In genomic region chr7:141870553-141870952, GRCm38 (mm10) we compare ENCODE assay signal across 15 mouse cellular contexts. TPM values are rescaled to one million over a fixed set of nuclear protein-coding genes. Genes with fewer than 3 reads are reported as not detected.
A peak's percentile ranks its signal among the peaks of the same experiment; 100 is the strongest.
DNase-seq lines count a peak whose midpoint lies in the region; ATAC-seq and TF ChIP-seq lines count a peak whose summit lies in the region.
"Had no signal": no experiment of that assay in that cellular context is flagged by ENCODE, and none has a peak within 500 bp of the region (broad histone marks: within the 10 kb centered on the region; RNA-seq: fewer than 3 reads in every experiment).

No protein-coding gene starts in this region.

- H3K4me3 ChIP-seq in lung, postnatal 0 days (ENCODE audit: low read depth, low read length) = no peak overlapping the region
- H3K4me3 ChIP-seq in liver, postnatal 0 days (ENCODE audit: low read depth, low read length) = no peak overlapping the region
- H3K4me3 ChIP-seq: embryonic facial prominence, embryonic 12.5 days; forebrain, embryonic 12.5 days; limb, embryonic 15.5 days; neural tube, embryonic 15.5 days had no signal

- 74% methylated on average over 5 of the region's 5 CpGs for WGBS in lung, postnatal 0 days
- 79% methylated on average over 5 of the region's 5 CpGs for WGBS in liver, postnatal 0 days (ENCODE audit: insufficient replicate concordance)

- TF ChIP-seq CTCF in lung, postnatal 0 days (IDR thresholded peaks at IDR 0.05) = peak; percentile 24
- TF ChIP-seq CTCF in liver, postnatal 0 days (IDR thresholded peaks at IDR 0.05; ENCODE audit: low read depth) = peak; percentile 51

- H3K9me3 ChIP-seq in lung, postnatal 0 days (ENCODE audit: low read length) = no peaks in the 10 kb centered on the region
- H3K9me3 ChIP-seq in liver, postnatal 0 days (ENCODE audit: low read length) = no peaks in the 10 kb centered on the region
- H3K9me3 ChIP-seq: embryonic facial prominence, embryonic 12.5 days; forebrain, embryonic 12.5 days; limb, embryonic 15.5 days; neural tube, embryonic 15.5 days had no signal

- no peak overlapping the region for H3K27ac ChIP-seq in lung, postnatal 0 days (ENCODE audit: low read length)
- H3K27ac ChIP-seq in liver, postnatal 0 days (ENCODE audit: low read depth) = no peak overlapping the region
- H3K27ac ChIP-seq: embryonic facial prominence, embryonic 12.5 days; forebrain, embryonic 12.5 days; limb, embryonic 15.5 days; macrophage; neural tube, embryonic 15.5 days had no signal

- 0 out of 2 replicates have a peak, but pooled peaks cover 7% of the 10 kb centered on the region for H3K36me3 ChIP-seq in lung, postnatal 0 days (ENCODE audit: insufficient read depth, low read length)
- peaks cover 15% of the 10 kb centered on the region; the same call in 1 of the 2 replicates for H3K36me3 ChIP-seq in liver, postnatal 0 days (replicated peaks; ENCODE audit: insufficient read depth, low read length)

- H3K4me1 ChIP-seq in lung, postnatal 0 days (ENCODE audit: insufficient read depth, low read depth, low read length) = no peaks in the 10 kb centered on the region
- H3K4me1 ChIP-seq in liver, postnatal 0 days (ENCODE audit: insufficient read depth) = no peaks in the 10 kb centered on the region
- H3K4me1 ChIP-seq: embryonic facial prominence, embryonic 12.5 days; forebrain, embryonic 12.5 days; limb, embryonic 15.5 days; neural tube, embryonic 15.5 days had no signal

- TF ChIP-seq EP300 in lung, postnatal 0 days (IDR thresholded peaks at IDR 0.05) = no peak
- TF ChIP-seq EP300 in liver, postnatal 0 days (IDR thresholded peaks at IDR 0.05; ENCODE audit: low read depth) = no peak

- no peaks in the 10 kb centered on the region for H3K27me3 ChIP-seq in lung, postnatal 0 days (replicated peaks; ENCODE audit: insufficient read depth, low read length)
- no peaks in the 10 kb centered on the region for H3K27me3 ChIP-seq in liver, postnatal 0 days (ENCODE audit: insufficient read depth, low read length)
- H3K27me3 ChIP-seq: embryonic facial prominence, embryonic 12.5 days; forebrain, embryonic 12.5 days; limb, embryonic 15.5 days; neural tube, embryonic 15.5 days had no signal

- peak; percentile 19 for DNase-seq in heart, postnatal 4 days
- DNase-seq in heart, adult 9 months (ENCODE audit: low spot score in 2 of 2) = no peak
- DNase-seq in lung, postnatal 0 days (ENCODE audit: low spot score) = no peak
- DNase-seq in lung, postnatal 14 days = no peak
- DNase-seq in NIH3T3 (ENCODE audit: low read depth) (peak; percentile 4), adipocyte (ENCODE audit: low spot score) (no peak)
- no peak for DNase-seq in liver, postnatal 0 days
- DNase-seq in right cerebral cortex, postnatal 25 days = no peak
- DNase-seq: gastrocnemius, postnatal 10 days had no signal

- no peak for ATAC-seq in lung, postnatal 0 days
- ATAC-seq in liver, postnatal 0 days = no peak

- H3K4me2 ChIP-seq in lung, postnatal 0 days (replicated peaks; ENCODE audit: low read depth, low read length) = no peak overlapping the region
- no peak overlapping the region for H3K4me2 ChIP-seq in liver, postnatal 0 days (ENCODE audit: low read depth, low read length)
- H3K4me2 ChIP-seq: embryonic facial prominence, embryonic 12.5 days; forebrain, embryonic 12.5 days; limb, embryonic 15.5 days; neural tube, embryonic 15.5 days had no signal

- no peak overlapping the region for H3K9ac ChIP-seq in lung, postnatal 0 days (replicated peaks; ENCODE audit: low read depth)
- no peak overlapping the region for H3K9ac ChIP-seq in liver, postnatal 0 days (replicated peaks)
- H3K9ac ChIP-seq: embryonic facial prominence, embryonic 12.5 days; forebrain, embryonic 12.5 days; limb, embryonic 15.5 days; neural tube, embryonic 15.5 days had no signal

RNA-seq across cellular contexts. Expression of gene Muc5b, which starts 31.7 kb away (rescaled TPM):
- not detected for total RNA-seq in heart, postnatal 4 days (2021)
- 0.80 and 1.5 TPM in 2 replicates for polyA plus RNA-seq in lung, postnatal 0 days (2015; fragmentation: Nextera tagmentation; extraction: Ambion mirVana)
- not detected in 2 replicates for polyA plus RNA-seq in liver, postnatal 0 days (2015; fragmentation: Nextera tagmentation; extraction: Ambion mirVana)
- total RNA-seq: left cerebral cortex, adult 18-20 months had no signal
- polyA plus RNA-seq: macrophage had no signal

RNA-seq across cellular contexts. Expression of gene Tollip, which starts 47.8 kb away (rescaled TPM):
- 10 to 100 TPM; 47.0 to 48.3 TPM for total RNA-seq in heart, postnatal 4 days (2021)
- polyA plus RNA-seq in lung, postnatal 0 days (2015; fragmentation: Nextera tagmentation; extraction: Ambion mirVana) = 44.6 and 46.4 TPM in 2 replicates
- 15.5 and 18.7 TPM in 2 replicates for polyA plus RNA-seq in liver, postnatal 0 days (2015; fragmentation: Nextera tagmentation; extraction: Ambion mirVana)

Comparison
In these comparisons a context has a peak if more than half of its experiments do, and no peak if none do; other contexts are left out.
1. DNase-seq: peak in heart, postnatal 4 days (single experiment) and NIH3T3 (single experiment); none in heart, adult 9 months (0 of 2), lung, postnatal 0 days (single experiment), lung, postnatal 14 days (single experiment), liver, postnatal 0 days (single experiment), adipocyte (single experiment) and right cerebral cortex, postnatal 25 days (single experiment).